Mouse (Mus musculus): ENCODE results near the gene Pnpla2. TPM values are rescaled to one million over a fixed set of nuclear protein-coding genes. Genes with fewer than 3 reads are reported as not detected.

Pnpla2 gene
- polyA plus RNA-seq, 1 experiment from 2014 or later, result 22.0 TPM

DNA sequence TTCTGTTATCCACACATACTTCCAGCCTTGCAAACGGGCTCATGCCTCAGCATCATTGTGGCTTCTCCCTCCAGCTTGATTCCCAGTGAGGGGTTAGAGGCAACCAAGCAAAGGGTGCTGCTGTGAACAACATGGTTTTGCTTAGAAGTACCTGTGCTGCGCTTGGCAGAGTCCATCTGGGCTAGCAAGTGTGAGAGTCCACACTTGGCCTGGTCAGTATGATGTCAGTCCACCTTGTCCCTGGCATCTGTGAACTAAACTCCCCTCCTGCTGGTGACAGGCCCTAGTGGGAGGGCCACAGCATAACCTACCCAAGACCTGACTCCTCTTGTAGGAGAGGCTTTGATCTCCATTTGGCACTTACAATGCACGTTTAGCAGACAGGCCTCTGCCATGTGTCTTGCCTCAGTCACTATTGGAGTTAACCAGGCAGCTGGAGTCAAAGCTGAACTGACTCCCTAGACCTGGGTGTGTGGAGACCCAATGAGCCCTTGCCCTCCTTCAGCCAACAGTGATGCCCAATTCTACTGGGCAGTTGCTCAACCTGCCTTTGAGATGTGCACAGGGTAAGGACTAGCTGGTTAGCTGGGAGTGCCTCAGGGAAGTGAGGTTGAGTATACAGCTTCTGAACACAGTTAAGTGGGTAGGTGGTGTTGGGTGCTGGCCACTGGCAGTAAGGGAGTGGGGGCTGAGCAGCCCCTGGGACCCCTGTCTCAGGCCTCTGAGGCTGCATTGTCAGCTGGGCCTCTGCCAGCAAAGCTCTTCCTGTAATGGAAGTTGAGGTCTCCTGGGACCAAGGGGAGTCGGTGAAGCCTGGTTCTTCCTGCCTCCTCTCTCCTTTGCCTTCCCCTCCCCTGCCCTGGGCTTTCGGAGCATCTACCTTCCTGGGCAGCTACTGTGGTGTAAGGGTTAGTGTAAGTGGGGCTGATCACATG lies 29.5 kb downstream of the Pnpla2 start:
- Histone ChIP-seq H3K27me3 (no peaks in the 10 kb centered on the region; the same call in 1 of the 2 replicates), H3K4me3 (no peak overlapping the region), H3K9ac (replicated peaks) (no peak overlapping the region), H3K36me3 (no peaks in the 10 kb centered on the region), H3K27ac (replicated peaks) (no peak overlapping the region), H3K9me3 (no peaks in the 10 kb centered on the region), H3K4me1 (peaks cover 33% of the 10 kb centered on the region), H3K4me2 (replicated peaks) (no peak overlapping the region)
- no peak for ATAC-seq (replicated peaks)
- WGBS, result 84% methylated on average over 5 of the region's 5 CpGs

GRCm38 (mm10) chr7:141485186-141485585 lies 30.2 kb downstream of the Pnpla2 start:
- Histone ChIP-seq H3K4me2 (replicated peaks) (no peak overlapping the region), H3K27me3 (no peaks in the 10 kb centered on the region; the same call in 1 of the 2 replicates), H3K36me3 (no peaks in the 10 kb centered on the region), H3K9ac (replicated peaks) (no peak overlapping the region), H3K4me1 (peaks cover 33% of the 10 kb centered on the region), H3K27ac (replicated peaks) (no peak overlapping the region), H3K9me3 (no peaks in the 10 kb centered on the region), H3K4me3 (no peak overlapping the region)
- ATAC-seq (replicated peaks), result no peak
- 76% methylated on average over 2 of the region's 2 CpGs for WGBS

GRCm38 (mm10) chr7:141485606-141486005 lies 30.6 kb downstream of the Pnpla2 start:
- Histone ChIP-seq H3K27me3 (no peaks in the 10 kb centered on the region; the same call in 1 of the 2 replicates), H3K4me3 (no peak overlapping the region), H3K4me2 (replicated peaks) (no peak overlapping the region), H3K36me3 (no peaks in the 10 kb centered on the region), H3K27ac (replicated peaks) (no peak overlapping the region), H3K9ac (replicated peaks) (no peak overlapping the region), H3K9me3 (no peaks in the 10 kb centered on the region), H3K4me1 (peaks cover 33% of the 10 kb centered on the region)
- WGBS, result 58% methylated on average over 2 of the region's 2 CpGs
- no peak for ATAC-seq (replicated peaks)

- Histone ChIP-seq H3K9ac (replicated peaks) (no peak overlapping the region), H3K4me1 (peaks cover 29% of the 10 kb centered on the region), H3K27ac (replicated peaks) (no peak overlapping the region), H3K27me3 (no peaks in the 10 kb centered on the region; the same call in 1 of the 2 replicates), H3K4me2 (replicated peaks) (no peak overlapping the region), H3K9me3 (no peaks in the 10 kb centered on the region), H3K4me3 (no peak overlapping the region), H3K36me3 (no peaks in the 10 kb centered on the region)
- no peak for ATAC-seq (replicated peaks)
- 89% methylated on average over 1 of the region's 1 CpGs for WGBS
Observed at GRCm38 (mm10) chr7:141486239-141486638, 31.2 kb downstream of the Pnpla2 start.

DNA sequence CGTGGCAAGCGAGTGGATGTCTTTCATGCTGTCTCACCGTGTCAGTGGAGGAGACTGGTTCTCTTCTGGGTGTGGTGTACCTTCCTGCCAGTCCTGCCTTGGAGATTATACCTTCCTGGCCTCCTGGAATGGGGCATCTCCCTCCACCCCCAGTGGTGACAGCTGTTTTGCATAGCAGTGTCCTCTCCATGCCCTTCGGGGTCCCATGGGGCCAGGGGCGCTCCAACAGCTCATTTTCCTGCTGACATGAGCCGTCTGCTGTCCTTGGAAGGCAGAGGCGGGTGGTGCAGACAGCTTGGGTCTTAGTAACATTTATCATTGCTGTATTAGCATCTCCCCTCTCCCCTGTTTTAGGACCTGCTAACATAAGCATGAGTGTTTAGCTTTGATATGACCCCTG lies 32.1 kb downstream of the Pnpla2 start:
- Histone ChIP-seq H3K36me3 (no peaks in the 10 kb centered on the region), H3K9ac (replicated peaks) (no peak overlapping the region), H3K27me3 (no peaks in the 10 kb centered on the region; the same call in 1 of the 2 replicates), H3K4me3 (no peak overlapping the region), H3K9me3 (no peaks in the 10 kb centered on the region), H3K27ac (replicated peaks) (no peak overlapping the region), H3K4me1 (peaks cover 20% of the 10 kb centered on the region), H3K4me2 (replicated peaks) (no peak overlapping the region)
- no peak for ATAC-seq (replicated peaks)
- WGBS, result 82% methylated on average over 7 of the region's 7 CpGs

- Histone ChIP-seq H3K4me1 (no peaks in the 10 kb centered on the region), H3K36me3 (no peaks in the 10 kb centered on the region), H3K4me2 (replicated peaks) (no peak overlapping the region), H3K4me3 (no peak overlapping the region), H3K27ac (replicated peaks) (no peak overlapping the region), H3K27me3 (no peaks in the 10 kb centered on the region), H3K9ac (replicated peaks) (no peak overlapping the region), H3K9me3 (no peaks in the 10 kb centered on the region)
- WGBS, result 89% methylated on average over 2 of the region's 2 CpGs
- ATAC-seq (replicated peaks), result no peak
Observed at GRCm38 (mm10) chr7:141491151-141491550, 36.2 kb downstream of the Pnpla2 start.

DNA sequence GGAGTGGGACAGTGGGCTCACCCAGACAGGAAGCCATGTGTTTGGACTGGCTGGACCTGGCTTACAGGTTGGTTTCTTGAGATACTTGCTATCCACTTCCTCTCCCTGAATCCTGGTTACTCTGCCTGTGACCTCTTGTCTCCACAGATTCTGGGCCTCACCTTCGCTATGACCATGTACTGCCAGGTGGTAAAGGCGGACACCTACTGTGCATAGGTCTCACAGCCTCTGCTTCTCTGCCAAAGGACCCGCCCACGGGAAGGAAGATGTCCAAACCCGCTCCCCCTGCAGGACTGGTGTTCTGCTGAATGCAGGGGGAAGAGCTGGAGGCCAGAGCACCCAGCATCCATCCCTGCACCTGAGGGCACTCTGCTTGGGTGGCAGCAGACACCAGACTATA lies 37.7 kb downstream of the Pnpla2 start:
- no peak overlapping the region for H3K9ac ChIP-seq (replicated peaks)
- H3K9me3 ChIP-seq, result no peaks in the 10 kb centered on the region
- no peak overlapping the region for H3K27ac ChIP-seq (replicated peaks)
- ATAC-seq (replicated peaks), result no peak
- no peak overlapping the region for H3K4me2 ChIP-seq (replicated peaks)
- 92% methylated on average over 5 of the region's 5 CpGs for WGBS
- H3K4me3 ChIP-seq, result no peak overlapping the region
- H3K4me1 ChIP-seq, result no peaks in the 10 kb centered on the region
- H3K36me3 ChIP-seq, result no peaks in the 10 kb centered on the region
- no peaks in the 10 kb centered on the region for H3K27me3 ChIP-seq

GRCm38 (mm10) chr7:141493729-141494128 lies 38.7 kb downstream of the Pnpla2 start:
- no peak overlapping the region for H3K4me3 ChIP-seq
- no peak overlapping the region for H3K27ac ChIP-seq (replicated peaks)
- no peaks in the 10 kb centered on the region for H3K9me3 ChIP-seq
- no peak overlapping the region for H3K9ac ChIP-seq (replicated peaks)
- no peak overlapping the region for H3K4me2 ChIP-seq (replicated peaks)
- 0 out of 2 replicates have a peak, but pooled peaks cover 3% of the 10 kb centered on the region for H3K36me3 ChIP-seq
- H3K4me1 ChIP-seq, result no peaks in the 10 kb centered on the region
- WGBS, result 84% methylated on average over 1 of the region's 1 CpGs
- no peaks in the 10 kb centered on the region for H3K27me3 ChIP-seq
- ATAC-seq (replicated peaks), result no peak

- H3K4me3 ChIP-seq, result no peak overlapping the region
- H3K9me3 ChIP-seq, result no peaks in the 10 kb centered on the region
- H3K4me1 ChIP-seq, result no peaks in the 10 kb centered on the region
- no peak for ATAC-seq (replicated peaks)
- no peak overlapping the region for H3K9ac ChIP-seq (replicated peaks)
- no peaks in the 10 kb centered on the region for H3K27me3 ChIP-seq
- no peak overlapping the region for H3K27ac ChIP-seq (replicated peaks)
- 0 out of 2 replicates have a peak, but pooled peaks cover 3% of the 10 kb centered on the region for H3K36me3 ChIP-seq
- no peak overlapping the region for H3K4me2 ChIP-seq (replicated peaks)
- 81% methylated on average over 2 of the region's 2 CpGs for WGBS
Observed at GRCm38 (mm10) chr7:141495379-141495778, 40.4 kb downstream of the Pnpla2 start.

DNA sequence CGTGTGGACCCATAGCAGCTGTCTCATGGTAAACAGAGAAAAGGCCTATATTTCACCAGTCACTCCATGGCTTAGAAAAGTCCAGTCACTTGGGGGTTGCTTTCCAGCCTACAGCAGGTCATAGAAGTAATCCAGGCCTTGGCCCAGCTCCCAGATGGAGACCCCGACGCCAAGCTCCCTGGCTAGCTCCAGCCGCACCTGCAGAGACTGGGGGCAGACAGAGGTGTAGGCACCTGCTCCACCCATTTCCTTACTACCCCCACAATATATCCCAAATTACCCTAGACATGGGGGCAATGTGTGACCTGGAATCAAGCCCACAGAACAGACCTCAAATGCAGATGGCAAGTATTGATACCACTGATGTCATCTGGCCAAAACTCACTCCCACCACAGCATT lies 40.9 kb downstream of the Pnpla2 start:
- WGBS, result 92% methylated on average over 4 of the region's 4 CpGs
- no peak overlapping the region for H3K27ac ChIP-seq (replicated peaks)
- H3K9me3 ChIP-seq, result no peaks in the 10 kb centered on the region
- no peak overlapping the region for H3K9ac ChIP-seq (replicated peaks)
- no peak overlapping the region for H3K4me2 ChIP-seq (replicated peaks)
- H3K4me3 ChIP-seq, result no peak overlapping the region
- no peak for ATAC-seq (replicated peaks)
- no peaks in the 10 kb centered on the region for H3K4me1 ChIP-seq
- H3K27me3 ChIP-seq, result no peaks in the 10 kb centered on the region
- H3K36me3 ChIP-seq, result 0 out of 2 replicates have a peak, but pooled peaks cover 3% of the 10 kb centered on the region

GRCm38 (mm10) chr7:141497600-141497999 lies 42.6 kb downstream of the Pnpla2 start:
- H3K4me1 ChIP-seq, result no peaks in the 10 kb centered on the region
- no peak overlapping the region for H3K4me2 ChIP-seq (replicated peaks)
- no peaks in the 10 kb centered on the region for H3K27me3 ChIP-seq
- 88% methylated on average over 3 of the region's 3 CpGs for WGBS
- H3K27ac ChIP-seq (replicated peaks), result no peak overlapping the region
- no peaks in the 10 kb centered on the region for H3K9me3 ChIP-seq
- 0 out of 2 replicates have a peak, but pooled peaks cover 3% of the 10 kb centered on the region for H3K36me3 ChIP-seq
- no peak for ATAC-seq (replicated peaks)
- no peak overlapping the region for H3K9ac ChIP-seq (replicated peaks)
- no peak overlapping the region for H3K4me3 ChIP-seq

DNA sequence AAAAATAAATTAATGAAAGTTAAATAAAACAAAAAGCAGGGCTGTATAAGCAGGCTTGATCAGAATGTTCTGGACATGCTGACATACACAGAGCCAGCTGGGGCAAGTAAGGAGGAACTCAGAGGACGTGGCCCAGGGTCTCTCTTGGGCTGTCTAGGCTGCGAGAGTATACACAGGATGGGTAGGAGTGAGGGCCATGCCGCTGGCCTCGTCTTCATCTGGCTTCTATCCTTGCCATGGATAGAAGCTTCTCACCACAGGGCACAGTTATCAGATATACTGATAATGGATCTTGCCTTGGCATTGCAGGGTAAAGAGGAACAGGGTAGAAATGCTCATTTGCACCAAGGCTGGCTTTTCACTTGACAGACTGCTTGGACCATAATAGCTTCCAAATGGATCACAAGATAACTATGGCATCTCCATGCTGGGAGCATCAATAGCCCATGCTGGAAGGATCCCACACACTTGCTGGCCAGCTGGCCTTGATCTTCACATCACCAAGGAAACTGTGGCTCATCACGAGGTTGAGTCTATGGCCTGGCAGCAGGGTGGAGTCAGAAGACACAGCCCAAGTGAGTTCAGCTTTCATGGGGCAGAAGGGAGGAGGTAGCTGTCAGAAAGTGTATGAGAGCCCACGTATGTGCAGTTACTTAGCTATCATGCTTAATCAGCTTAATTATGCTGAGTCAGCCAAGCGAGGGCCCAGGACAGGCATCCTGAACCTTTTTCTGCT lies 47.0 kb downstream of the Pnpla2 start:
- peaks cover 5% of the 10 kb centered on the region; the same call in 1 of the 2 replicates for H3K36me3 ChIP-seq
- WGBS, result 88% methylated on average over 7 of the region's 7 CpGs
- H3K27me3 ChIP-seq, result no peaks in the 10 kb centered on the region
- no peaks in the 10 kb centered on the region for H3K4me1 ChIP-seq
- H3K9ac ChIP-seq (replicated peaks), result no peak overlapping the region
- H3K4me2 ChIP-seq (replicated peaks), result no peak overlapping the region
- no peaks in the 10 kb centered on the region for H3K9me3 ChIP-seq
- H3K27ac ChIP-seq (replicated peaks), result no peak overlapping the region
- H3K4me3 ChIP-seq, result no peak overlapping the region
- ATAC-seq (replicated peaks), result no peak
